Mouse (Mus musculus) myocyte (in vitro differentiated cells): Measurements from ENCODE around the gene Brpf3.

Source experiments
- E2F4 ChIP-seq: IDR thresholded peaks from one replicate; pipeline ENCODE4 v1.6.1; 2011; ENCODE audit warnings: mild to moderate bottlenecking, control low read depth, moderate library complexity; ENCODE audit not compliant: insufficient read depth
- MAX ChIP-seq: IDR thresholded peaks from one replicate; pipeline ENCODE4 v1.6.1; 2011; ENCODE audit warnings: low read depth, mild to moderate bottlenecking, control low read depth
- MYOD1 ChIP-seq, 3 experiments: IDR thresholded peaks; one replicate each; pipeline ENCODE4 v1.6.1; 2011; ENCODE audit warnings: control low read depth in 2 of 3, low read depth in 2 of 3, mild to moderate bottlenecking in 2 of 3, moderate library complexity in 1 of 3; ENCODE audit not compliant: insufficient read length in 2 of 3, control insufficient read depth in 1 of 3
- MYOG ChIP-seq, 3 experiments: IDR thresholded peaks; one replicate each; pipeline ENCODE4 v1.6.1; 2011; ENCODE audit warnings: control low read depth in 2 of 3, low read depth in 2 of 3, mild to moderate bottlenecking in 2 of 3; ENCODE audit not compliant: insufficient read length in 2 of 3, control insufficient read depth in 1 of 3, insufficient read depth in 1 of 3
- POLR2A ChIP-seq: IDR thresholded peaks from one replicate; pipeline ENCODE4 v1.6.1; 2011; ENCODE audit warnings: low read depth, mild to moderate bottlenecking, control low read depth, moderate library complexity; ENCODE audit not compliant: insufficient read length
- TCF12 ChIP-seq: IDR thresholded peaks from one replicate; pipeline ENCODE4 v1.6.1; 2011; ENCODE audit warnings: mild to moderate bottlenecking, control low read depth; ENCODE audit not compliant: poor library complexity, insufficient read depth, severe bottlenecking
- USF1 ChIP-seq: IDR thresholded peaks from one replicate; pipeline ENCODE4 v1.6.1; 2011; ENCODE audit warnings: low read depth, mild to moderate bottlenecking, control low read depth, moderate library complexity

GRCm38 (mm10) chr17:28823749-28824148 is 22.9 kb downstream of the Brpf3 start:
- TF ChIP-seq POLR2A (no peak), E2F4 (no peak), USF1 (no peak), TCF12 (no peak), MAX (no peak), MYOG (IDR thresholded peaks at IDR 0.05; ENCODE audit: control insufficient read depth in 1 of 3, insufficient read depth in 1 of 3, insufficient read length in 2 of 3, low read depth in 2 of 3) (no peak), MYOD1 (IDR thresholded peaks at IDR 0.05; ENCODE audit: control insufficient read depth in 1 of 3, insufficient read length in 2 of 3, low read depth in 2 of 3) (no peak)
